Mouse (Mus musculus) activated CD4-positive, CD25-positive, alpha-beta regulatory T cell (primary cell): Measurements from ENCODE around the gene Lct. TPM values are rescaled to one million over a fixed set of nuclear protein-coding genes. Genes with fewer than 3 reads are reported as not detected.

Source experiments
- polyA plus RNA-seq, 2 experiments: library from polyadenylated mRNA; unstranded; fragments of 100-300 nt; shearing (Covaris generic); gene quantifications; one replicate each; pipeline ENCODE4 v1.2.1; 2017

Lct gene
- under 1 TPM in 1 of 2 experiments, not detected in 1; 0.11 TPM for polyA plus RNA-seq

DNA sequence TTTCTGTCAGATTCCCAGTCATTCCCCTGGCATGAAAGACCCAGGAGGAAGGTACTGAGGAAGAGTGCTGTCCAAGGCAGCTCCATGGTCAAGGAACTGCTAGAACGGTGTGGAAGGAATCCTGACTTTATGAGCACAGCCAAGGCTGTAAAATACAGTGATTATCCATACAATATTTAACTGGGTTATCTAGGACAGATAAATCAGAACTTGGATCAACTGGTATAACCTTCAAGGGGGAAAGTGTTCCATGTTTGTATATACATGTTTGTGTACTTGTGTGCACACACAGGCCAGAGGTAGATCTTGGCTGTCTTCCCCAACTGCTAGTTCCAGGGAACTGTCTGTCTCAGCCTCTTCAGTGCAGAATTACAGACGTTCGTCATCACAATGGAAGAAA is at the start of gene Lct:
Gene Lct, minus strand, starts transcription at position 101 of the 400 bp plus-strand sequence.

DNA sequence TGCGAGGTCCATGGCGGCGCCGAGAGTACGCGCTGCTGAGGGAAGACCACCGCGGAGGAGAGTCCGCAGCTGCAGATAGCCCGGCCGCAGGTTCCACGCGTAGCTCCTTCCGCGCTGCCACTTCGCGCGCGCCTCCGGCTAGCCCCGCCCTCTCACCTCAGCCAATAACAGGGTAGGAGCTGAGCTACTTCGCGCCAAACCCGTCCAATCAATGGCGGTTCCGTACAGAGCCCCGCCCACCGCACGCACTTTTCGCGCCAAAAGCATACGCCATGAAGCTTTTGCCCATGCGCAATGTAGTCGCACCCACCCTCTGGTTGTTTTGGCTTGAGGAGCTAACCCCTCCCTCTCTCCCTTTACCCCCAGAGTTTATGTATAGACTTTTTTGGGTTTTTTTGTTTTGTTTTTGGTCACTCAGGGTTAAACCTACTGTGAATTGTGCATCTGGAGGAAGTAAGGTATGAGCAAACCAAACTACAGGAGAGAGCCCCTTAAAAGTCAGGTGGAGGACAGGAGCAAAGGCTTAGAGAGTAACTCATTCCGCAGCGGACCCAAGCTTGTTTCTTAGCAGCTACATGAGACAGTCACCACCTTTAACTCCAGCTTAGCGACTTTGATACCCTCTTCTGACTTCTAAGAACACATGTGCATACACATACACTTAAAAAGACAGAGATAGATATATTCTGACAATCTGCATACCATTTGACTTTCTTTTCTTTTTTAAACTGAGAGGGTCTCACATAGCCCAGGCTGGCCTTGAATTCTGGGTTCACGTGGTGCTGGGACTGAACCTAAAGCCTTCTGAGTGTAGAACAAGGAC is 31.6 kb upstream of the Lct start, which contains the start of gene Mcm6:
Gene Mcm6, minus strand, starts transcription at position 111 of the 823 bp plus-strand sequence.

DNA sequence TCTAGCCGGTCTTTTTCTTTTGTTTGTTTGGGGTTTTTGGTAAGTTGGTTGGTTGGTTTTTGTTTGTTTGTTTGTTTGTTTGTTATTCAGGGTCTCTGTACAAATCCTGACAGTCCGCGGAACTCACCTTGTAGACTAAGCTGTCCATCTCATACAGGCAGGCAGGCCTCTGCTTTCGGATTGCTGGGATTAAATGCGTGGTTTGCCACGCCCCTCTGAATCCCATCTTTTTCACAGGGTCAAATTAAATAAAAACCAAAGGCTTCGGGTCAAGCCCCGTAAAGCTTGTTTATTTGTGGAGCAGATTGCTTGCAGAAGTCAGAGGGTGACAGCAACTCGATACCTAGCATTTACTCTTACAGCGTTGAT is 84.5 kb downstream of the Lct start, which contains the start of gene Ubxn4:
Gene Ubxn4, plus strand, starts transcription at position 338 of the 369 bp plus-strand sequence.

Other genes starting within 250 kb of the Lct start
- gene Zranb3, start 225.3 kb downstream of the Lct start, polyA plus RNA-seq = 1 to 10 TPM; 1.7 to 2.0 TPM
- gene R3hdm1, start 225.0 kb downstream of the Lct start, polyA plus RNA-seq = 10 to 100 TPM; 65.8 to 69.5 TPM
- gene Ubxn4, start 84.4 kb downstream of the Lct start, polyA plus RNA-seq = 100 to 1,000 TPM; 108 to 113 TPM
- gene Mcm6, start 31.3 kb upstream of the Lct start, polyA plus RNA-seq = 100 to 1,000 TPM; 175 to 227 TPM
- gene Dars, start 89.0 kb upstream of the Lct start, polyA plus RNA-seq = 100 to 1,000 TPM; 136 to 159 TPM